Mouse (Mus musculus): ENCODE measurements around the gene Atg9a.

Gene Atg9a

GRCm38 (mm10) chr1:75215785-75216184 lies 23.8 kb upstream of the Atg9a start:
- no peak for DNase-seq (ENCODE audit: extremely low spot score, low spot score)

- no peak for DNase-seq (ENCODE audit: extremely low spot score, low spot score)
Observed at GRCm38 (mm10) chr1:75214886-75215285, 22.9 kb upstream of the Atg9a start.

- no peak for DNase-seq (ENCODE audit: extremely low spot score, low spot score)
Observed at GRCm38 (mm10) chr1:75214442-75214841, 22.4 kb upstream of the Atg9a start.

- no peak for DNase-seq (ENCODE audit: extremely low spot score, low spot score)
Observed at GRCm38 (mm10) chr1:75213096-75213495, 21.1 kb upstream of the Atg9a start.

- no peak for DNase-seq (ENCODE audit: extremely low spot score, low spot score)
Observed at GRCm38 (mm10) chr1:75212542-75212941, 20.5 kb upstream of the Atg9a start.

- no peak for DNase-seq (ENCODE audit: extremely low spot score, low spot score)
Observed at GRCm38 (mm10) chr1:75211141-75211708, 19.2 kb upstream of the Atg9a start.

GRCm38 (mm10) chr1:75210136-75211087 lies 18.4 kb upstream of the Atg9a start, which contains the start of the genes Glb1l and Stk16:
TSS of gene Glb1l (minus strand) at chr1:75210813.
TSS of gene Stk16 (plus strand) at chr1:75210838.
- peak; percentile 97 for DNase-seq (ENCODE audit: extremely low spot score, low spot score)

GRCm38 (mm10) chr1:75208967-75209678 lies 17.1 kb upstream of the Atg9a start:
- peak; percentile 25 for DNase-seq (ENCODE audit: extremely low spot score, low spot score)

- DNase-seq (ENCODE audit: extremely low spot score, low spot score): no peak
Observed at GRCm38 (mm10) chr1:75201236-75201635, 9.2 kb upstream of the Atg9a start.

- DNase-seq (ENCODE audit: extremely low spot score, low spot score): no peak
Observed at GRCm38 (mm10) chr1:75192452-75192851, 456 bp upstream of the Atg9a start.

GRCm38 (mm10) chr1:75191258-75191621 lies 756 bp downstream of the Atg9a start:
- no peak for DNase-seq (ENCODE audit: extremely low spot score, low spot score)

- no peak for DNase-seq (ENCODE audit: extremely low spot score, low spot score)
Observed at GRCm38 (mm10) chr1:75190577-75190976, 1.4 kb downstream of the Atg9a start.

GRCm38 (mm10) chr1:75187914-75188483 lies 4.0 kb downstream of the Atg9a start:
- DNase-seq (ENCODE audit: extremely low spot score, low spot score): no peak

GRCm38 (mm10) chr1:75187126-75187525 lies 4.9 kb downstream of the Atg9a start:
- DNase-seq (ENCODE audit: extremely low spot score, low spot score): no peak

GRCm38 (mm10) chr1:75185495-75185894 lies 6.5 kb downstream of the Atg9a start:
- DNase-seq (ENCODE audit: extremely low spot score, low spot score): no peak

- no peak for DNase-seq (ENCODE audit: extremely low spot score, low spot score)
Observed at GRCm38 (mm10) chr1:75182160-75182559, 9.8 kb downstream of the Atg9a start.

- no peak for DNase-seq (ENCODE audit: extremely low spot score, low spot score)
Observed at GRCm38 (mm10) chr1:75181377-75181870, 10.6 kb downstream of the Atg9a start.

- DNase-seq (ENCODE audit: extremely low spot score, low spot score): peak; percentile 17
Observed at GRCm38 (mm10) chr1:75180741-75181140, 11.3 kb downstream of the Atg9a start.

- peak; percentile 94 for DNase-seq (ENCODE audit: extremely low spot score, low spot score)
Observed at GRCm38 (mm10) chr1:75180105-75180590, 11.8 kb downstream of the Atg9a start, which contains the start of gene Abcb6. TSS of gene Abcb6 (minus strand) at chr1:75180392.

GRCm38 (mm10) chr1:75179334-75180104 lies 12.5 kb downstream of the Atg9a start:
- no peak for DNase-seq (ENCODE audit: extremely low spot score, low spot score)
